8 mouse cellular contexts compared by ENCODE assay signal in genomic region chr10:51553348-51554123, GRCm38 (mm10). TPM values are rescaled to one million over a fixed set of nuclear protein-coding genes. Genes with fewer than 3 reads are reported as not detected.
A peak's percentile ranks its signal among the peaks of the same experiment; 100 is the strongest.
DNase-seq lines count a peak whose midpoint lies in the region; ATAC-seq lines count a peak whose summit lies in the region.

No protein-coding gene starts in this region.

- H3K4me2 ChIP-seq in hindbrain, embryonic 14.5 days (replicated peaks), result peak overlapping the region; percentile 90

- no peaks in the 10 kb centered on the region for H3K36me3 ChIP-seq in hindbrain, embryonic 14.5 days (replicated peaks; ENCODE audit: control insufficient read depth, insufficient read depth)

- no peak overlapping the region for H3K27ac ChIP-seq in hindbrain, embryonic 14.5 days

- no peaks in the 10 kb centered on the region for H3K4me1 ChIP-seq in hindbrain, embryonic 14.5 days (replicated peaks; ENCODE audit: control insufficient read depth, insufficient read depth, low read length)

- peak overlapping the region; percentile 41 for H3K4me3 ChIP-seq in hindbrain, embryonic 14.5 days (replicated peaks; ENCODE audit: low read length)

- H3K9me3 ChIP-seq in hindbrain, embryonic 14.5 days (ENCODE audit: control insufficient read depth, low read length), result no peaks in the 10 kb centered on the region

- peak; percentile 28 for DNase-seq in MN1 (ENCODE audit: low spot score)
- DNase-seq in cerebellum, adult 8-10 months, result peak; percentile 22
- DNase-seq in frontal cortex, postnatal 10 days (ENCODE audit: low spot score in 2 of 2), result peak; percentile 52 to 76
- peak; percentile 94 for DNase-seq in hindbrain, embryonic 14.5 days (ENCODE audit: low spot score)
- DNase-seq in layer of hippocampus, postnatal 25 days (ENCODE audit: extremely low spot score in 1 of 2, low spot score in 1 of 2), result peak; percentile 72 to 91
- DNase-seq in lung, postnatal 36 days, result peak; percentile 91
- DNase-seq in retina, postnatal 7 days (ENCODE audit: low read depth, low spot score), result peak; percentile 53
- DNase-seq in urinary bladder, adult 2 months (ENCODE audit: low spot score), result peak; percentile 41

- peak overlapping the region; percentile 59 for H3K9ac ChIP-seq in hindbrain, embryonic 14.5 days

- peak; percentile 96 for ATAC-seq in hindbrain, embryonic 14.5 days (ENCODE audit: low FRiP score)

- no peaks in the 10 kb centered on the region for H3K27me3 ChIP-seq in hindbrain, embryonic 14.5 days (ENCODE audit: control insufficient read depth, insufficient read depth, low read length)

- under 1% methylated on average over 16 of the region's 16 CpGs for WGBS in hindbrain, embryonic 14.5 days

RNA-seq across cellular contexts. Expression of gene Fam162b, which starts 36.8 kb away (rescaled TPM):
- 2.2 and 4.2 TPM in 2 replicates for polyA plus RNA-seq in hindbrain, embryonic 14.5 days (2014; fragmentation: Nextera tagmentation; extraction: Ambion mirVana)
- not detected for total RNA-seq in layer of hippocampus, postnatal 25 days (2021)
- 0.21 TPM in 1 of 2 replicates, not detected in the other for polyA plus RNA-seq in urinary bladder, adult 2 months (2012; rRNA removed)

Comparison
In these comparisons a context has a peak if more than half of its experiments do, and no peak if none do; other contexts are left out.
1. DNase-seq: peak in every context shown above with its lines; median percentile 94 in hindbrain, embryonic 14.5 days; 91 in lung, postnatal 36 days; 82 in layer of hippocampus, postnatal 25 days; 64 in frontal cortex, postnatal 10 days; 53 in retina, postnatal 7 days; 41 in urinary bladder, adult 2 months; 28 in MN1; 22 in cerebellum, adult 8-10 months.